Mouse (Mus musculus) megakaryocyte, embryonic 14.5 days (primary cell): ENCODE measurements around the gene Psmb1. TPM values are rescaled to one million over a fixed set of nuclear protein-coding genes. Genes with fewer than 3 reads are reported as not detected.

Source experiments
- H3K27me3 ChIP-seq: replicated peaks from 2 replicates; pipeline ENCODE3; 2012; ENCODE audit warnings: inconsistent platforms
- H3K36me3 ChIP-seq: replicated peaks from 2 replicates; pipeline ENCODE3; 2012; ENCODE audit warnings: low read length, inconsistent platforms, mixed read lengths
- H3K4me1 ChIP-seq: 2 replicates; pipeline ENCODE4 v1.6.1; 2012; ENCODE audit warnings: inconsistent platforms
- H3K4me3 ChIP-seq: replicated peaks from 2 replicates; pipeline ENCODE3; 2012; ENCODE audit warnings: moderate library complexity, mild to moderate bottlenecking, inconsistent platforms
- H3K9me3 ChIP-seq: 2 replicates; pipeline ENCODE4 v1.6.1; 2012; ENCODE audit warnings: inconsistent platforms
- FLI1 ChIP-seq: IDR thresholded peaks from 2 replicates; pipeline ENCODE4 v1.6.1; 2012; ENCODE audit warnings: low read length, inconsistent platforms, mixed read lengths
- GATA1 ChIP-seq: IDR thresholded peaks from 3 replicates; pipeline ENCODE4 v1.6.1; 2012; ENCODE audit warnings: mixed read lengths, low read length, inconsistent platforms, borderline replicate concordance
- polyA plus RNA-seq: library from polyadenylated mRNA; stranded (reverse); fragments of >175 nt; gene quantifications from 2 replicates; pipeline ENCODE4 v1.2.3, GENCODE M21; 2012; ENCODE audit warnings: low replicate concordance; ENCODE audit not compliant: insufficient read depth

Psmb1 gene
- polyA plus RNA-seq, 1 experiment: 35.6 TPM

- Histone ChIP-seq H3K4me1 (peaks cover 38% of the 10 kb centered on the region), H3K27me3 (no peaks in the 10 kb centered on the region), H3K4me3 (peak within 1 kb of the TSS; percentile 97), H3K36me3 (peaks cover 35% of the 10 kb centered on the region), H3K9me3 (no peaks in the 10 kb centered on the region)
- peak; percentile 79 for TF ChIP-seq FLI1
- TF ChIP-seq GATA1: no peak
Observed at GRCm38 (mm10) chr17:15526986-15527810, 27.6 kb upstream of the Psmb1 start, which contains the start of gene Pdcd2. Pdcd2 (minus strand) TSS chr17:15527301.

GRCm38 (mm10) chr17:15526304-15526703 is 26.8 kb upstream of the Psmb1 start:
- Histone ChIP-seq H3K9me3 (no peaks in the 10 kb centered on the region), H3K27me3 (no peaks in the 10 kb centered on the region), H3K36me3 (peaks cover 44% of the 10 kb centered on the region), H3K4me3 (peak overlapping the region; percentile 97), H3K4me1 (peaks cover 41% of the 10 kb centered on the region)
- TF ChIP-seq FLI1: no peak
- TF ChIP-seq GATA1: no peak

DNA sequence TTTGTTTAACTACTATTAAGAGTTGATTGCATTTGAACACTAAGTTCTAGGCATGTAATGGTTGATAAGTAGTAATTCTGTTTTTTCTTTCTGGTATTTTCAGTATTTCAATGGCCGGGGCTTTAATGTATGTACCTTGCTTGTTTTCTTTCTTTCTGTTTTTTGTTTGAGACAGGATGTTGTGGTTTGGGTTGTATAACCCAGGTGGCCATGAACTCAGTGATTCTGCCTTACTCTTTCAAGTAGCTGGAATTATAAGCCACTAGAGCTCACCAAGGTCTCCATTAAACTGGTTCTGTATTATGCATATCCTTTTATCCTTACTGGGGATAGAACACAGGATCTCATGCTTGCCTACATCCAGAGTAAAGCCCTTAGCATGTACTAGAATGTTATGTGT is 19.2 kb upstream of the Psmb1 start:
- H3K27me3 ChIP-seq: no peaks in the 10 kb centered on the region
- no peaks in the 10 kb centered on the region for H3K9me3 ChIP-seq
- TF ChIP-seq GATA1 (no peak), FLI1 (no peak)
- peaks cover 24% of the 10 kb centered on the region for H3K4me1 ChIP-seq
- H3K4me3 ChIP-seq: no peak overlapping the region
- peaks cover 97% of the 10 kb centered on the region for H3K36me3 ChIP-seq

GRCm38 (mm10) chr17:15518186-15518585 is 18.6 kb upstream of the Psmb1 start:
- H3K9me3 ChIP-seq: no peaks in the 10 kb centered on the region
- H3K4me3 ChIP-seq: no peak overlapping the region
- H3K27me3 ChIP-seq: no peaks in the 10 kb centered on the region
- TF ChIP-seq FLI1: no peak
- TF ChIP-seq GATA1: no peak
- H3K4me1 ChIP-seq: peaks cover 24% of the 10 kb centered on the region
- peaks cover 97% of the 10 kb centered on the region for H3K36me3 ChIP-seq

- H3K36me3 ChIP-seq: peaks cover 96% of the 10 kb centered on the region
- TF ChIP-seq GATA1 (no peak), FLI1 (no peak)
- H3K4me1 ChIP-seq: peaks cover 21% of the 10 kb centered on the region
- H3K9me3 ChIP-seq: no peaks in the 10 kb centered on the region
- H3K27me3 ChIP-seq: no peaks in the 10 kb centered on the region
- peak overlapping the region; percentile 8 for H3K4me3 ChIP-seq
Observed at GRCm38 (mm10) chr17:15517776-15518175, 18.2 kb upstream of the Psmb1 start.

GRCm38 (mm10) chr17:15510694-15511093 is 11.1 kb upstream of the Psmb1 start:
- Histone ChIP-seq H3K4me1 (peaks cover 26% of the 10 kb centered on the region), H3K4me3 (peak overlapping the region; percentile 76), H3K36me3 (peaks cover 95% of the 10 kb centered on the region), H3K9me3 (no peaks in the 10 kb centered on the region), H3K27me3 (no peaks in the 10 kb centered on the region)
- TF ChIP-seq GATA1 (no peak), FLI1 (no peak)

DNA sequence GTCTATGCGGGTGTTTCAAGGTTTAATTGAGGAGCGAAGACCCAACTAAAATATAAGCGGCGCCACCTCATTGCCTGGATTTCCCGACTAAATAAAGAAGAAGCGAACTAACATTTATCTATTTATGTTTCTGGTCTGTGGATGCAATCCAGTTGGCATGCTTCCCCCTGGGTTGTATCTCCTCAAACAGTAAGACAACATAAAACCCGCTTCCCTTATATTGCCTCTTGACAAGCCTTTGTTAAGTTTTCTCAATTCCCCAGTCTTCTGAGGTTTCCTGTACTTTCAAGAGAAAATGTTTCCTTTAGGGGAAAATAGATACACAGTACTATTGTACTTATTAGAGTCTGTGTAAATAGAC is 818 bp downstream of the Psmb1 start:
- Histone ChIP-seq H3K36me3 (peaks cover 36% of the 10 kb centered on the region), H3K9me3 (no peaks in the 10 kb centered on the region), H3K4me1 (peaks cover 43% of the 10 kb centered on the region), H3K27me3 (no peaks in the 10 kb centered on the region), H3K4me3 (peak overlapping the region; percentile 96)
- TF ChIP-seq FLI1 (no peak), GATA1 (no peak)

DNA sequence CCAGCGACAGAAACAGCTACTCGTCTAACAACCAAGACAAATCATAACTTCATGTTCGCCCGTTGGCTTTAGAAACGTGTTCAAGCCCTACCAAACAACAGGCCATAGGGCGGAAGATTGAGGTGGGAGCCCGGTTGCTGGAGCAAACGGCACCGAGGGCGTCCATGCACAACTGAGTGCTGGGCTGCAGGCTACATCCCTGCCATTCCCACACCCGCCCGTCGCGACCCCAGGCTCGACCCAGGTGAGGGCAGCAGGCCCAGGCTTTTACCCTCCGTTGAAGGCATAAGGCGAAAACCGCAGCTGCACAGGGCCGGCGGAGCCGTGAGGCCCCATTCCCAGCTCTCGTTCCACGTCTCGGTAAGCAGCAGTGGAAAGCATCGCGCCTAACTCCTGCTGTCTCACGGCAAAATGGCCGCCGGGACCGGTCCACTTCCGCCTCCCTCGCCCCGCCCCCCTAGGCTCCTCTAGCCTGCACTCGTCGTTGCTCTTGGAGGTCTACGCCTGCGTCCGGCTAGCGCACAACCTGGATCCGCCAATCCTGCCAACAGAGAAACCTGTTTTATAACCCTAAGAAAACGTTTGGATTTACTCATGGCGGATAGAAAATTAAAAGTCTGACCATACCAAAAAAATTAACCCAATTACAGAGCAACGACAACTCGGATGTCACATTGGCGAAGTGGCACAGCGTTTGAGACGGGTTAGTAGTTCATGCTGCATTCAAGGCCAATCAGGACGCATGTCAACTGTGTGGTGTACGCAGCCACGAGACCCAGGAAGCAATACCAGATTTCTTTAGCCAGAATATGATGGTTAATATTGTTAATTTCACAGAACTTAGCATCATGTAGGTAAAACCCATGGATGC is 1.4 kb downstream of the Psmb1 start:
- no peaks in the 10 kb centered on the region for H3K9me3 ChIP-seq
- TF ChIP-seq FLI1: no peak
- TF ChIP-seq GATA1: no peak
- peaks cover 45% of the 10 kb centered on the region for H3K4me1 ChIP-seq
- no peaks in the 10 kb centered on the region for H3K27me3 ChIP-seq
- peak overlapping the region; percentile 96 for H3K4me3 ChIP-seq
- H3K36me3 ChIP-seq: peaks cover 37% of the 10 kb centered on the region

DNA sequence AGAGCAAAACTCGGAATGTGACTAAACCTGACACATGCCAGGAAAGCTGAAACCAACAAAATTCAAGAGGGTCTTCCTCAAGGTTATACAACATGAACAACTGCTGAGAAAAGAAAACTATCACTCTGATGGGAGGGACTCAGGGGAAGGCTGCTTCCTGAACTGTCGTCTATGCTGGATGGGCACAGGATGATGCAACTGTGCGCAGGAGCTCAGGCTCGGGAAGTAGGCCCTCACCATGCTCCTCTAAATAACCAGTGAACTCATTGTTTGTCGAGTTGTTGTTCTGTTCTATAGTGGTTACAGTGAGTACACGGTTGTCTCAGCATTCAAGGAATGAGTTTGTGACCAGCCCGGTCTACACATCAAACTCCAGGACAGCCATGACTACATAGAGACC is 9.0 kb downstream of the Psmb1 start:
- Histone ChIP-seq H3K4me1 (peaks cover 30% of the 10 kb centered on the region), H3K36me3 (peaks cover 64% of the 10 kb centered on the region), H3K27me3 (no peaks in the 10 kb centered on the region), H3K9me3 (no peaks in the 10 kb centered on the region), H3K4me3 (no peak overlapping the region)
- TF ChIP-seq GATA1: no peak
- no peak for TF ChIP-seq FLI1

DNA sequence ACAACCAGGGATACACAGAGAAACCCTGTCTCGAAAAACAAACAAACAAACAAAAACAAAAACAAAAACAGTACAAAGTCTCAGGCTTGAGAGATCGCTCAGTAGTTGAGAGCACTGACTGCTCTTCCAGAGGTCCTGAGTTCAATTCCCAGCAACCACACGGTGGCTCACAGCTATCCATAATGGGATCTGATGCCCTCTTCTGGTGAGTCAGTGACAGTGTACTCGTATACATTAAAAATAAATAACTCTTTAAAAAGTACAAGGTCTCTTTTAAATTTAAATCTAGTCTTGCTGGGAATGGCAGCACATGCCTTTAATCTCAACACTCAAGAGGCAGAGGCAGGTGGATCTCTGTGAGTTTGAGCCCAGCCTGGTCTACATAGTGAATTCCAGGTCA is 26.9 kb downstream of the Psmb1 start:
- H3K9me3 ChIP-seq: no peaks in the 10 kb centered on the region

More for the DNA sequence above, 26.9 kb downstream of the Psmb1 start:
- peaks cover 75% of the 10 kb centered on the region for H3K36me3 ChIP-seq
- no peak overlapping the region for H3K4me3 ChIP-seq
- H3K27me3 ChIP-seq: no peaks in the 10 kb centered on the region
- peaks cover 2% of the 10 kb centered on the region; the same call in 1 of the 2 replicates for H3K4me1 ChIP-seq
- no peak for TF ChIP-seq GATA1
- no peak for TF ChIP-seq FLI1
